Mouse (Mus musculus) bone marrow, adult 2 months (tissue): ENCODE data around the gene Nbeal1. TPM values are rescaled to one million over a fixed set of nuclear protein-coding genes. Genes with fewer than 3 reads are reported as not detected.

Experiments used
- H3K27ac ChIP-seq: fragments of 200-500 bp; 2 replicates; pipeline ENCODE4 v1.5.1; 2012; ENCODE audit warnings: low read depth, mild to moderate bottlenecking, control low read depth, inconsistent platforms, low read length; ENCODE audit not compliant: control insufficient read depth, poor library complexity, insufficient read depth
- H3K4me1 ChIP-seq: fragments of 200-500 bp; 2 replicates; pipeline ENCODE4 v1.6.1; 2011; ENCODE audit warnings: low read length; ENCODE audit not compliant: control insufficient read depth, insufficient read depth
- H3K4me3 ChIP-seq: fragments of 200-500 bp; replicated peaks from 2 replicates; pipeline ENCODE3; 2011; ENCODE audit warnings: mild to moderate bottlenecking, low read depth, low read length, control low read depth; ENCODE audit not compliant: control insufficient read depth
- CTCF ChIP-seq: fragments of 200-500 bp; IDR thresholded peaks from 2 replicates; pipeline ENCODE4 v1.5.1; 2011; ENCODE audit warnings: low read length, control low read depth; ENCODE audit not compliant: control insufficient read depth, insufficient read depth
- POLR2A ChIP-seq: fragments of 200-500 bp; IDR thresholded peaks from 2 replicates; pipeline ENCODE4 v1.6.1; 2011; ENCODE audit warnings: low read depth, mild to moderate bottlenecking, control low read depth, low read length, borderline replicate concordance; ENCODE audit not compliant: control insufficient read depth
- WGBS: fragments of 180-500 bp; shearing (Covaris S2); methylation state at CpG from one replicate; pipeline ENCODE4 v1.1.7; 2018; 5-methylcytosine and 5-hydroxymethylcytosine counted together
- polyA plus RNA-seq: library from polyadenylated mRNA; stranded (reverse); fragments of >200 nt; gene quantifications from 2 replicates; pipeline ENCODE4 v1.2.4, GENCODE M21; 2011; ENCODE audit warnings: low replicate concordance; ENCODE audit not compliant: missing spikeins, insufficient read depth, insufficient read length

Nbeal1 gene
- polyA plus RNA-seq, 1 experiment: 5.9 TPM

GRCm38 (mm10) chr1:60352786-60353185, 172.4 kb downstream of the Nbeal1 start:
- Histone ChIP-seq H3K4me1 (no peaks in the 10 kb centered on the region; the same call in none of the 2 replicates), H3K27ac (no peak overlapping the region), H3K4me3 (no peak overlapping the region)
- TF ChIP-seq POLR2A (no peak), CTCF (no peak)
- 57% methylated on average over 5 of the region's 5 CpGs for WGBS

DNA sequence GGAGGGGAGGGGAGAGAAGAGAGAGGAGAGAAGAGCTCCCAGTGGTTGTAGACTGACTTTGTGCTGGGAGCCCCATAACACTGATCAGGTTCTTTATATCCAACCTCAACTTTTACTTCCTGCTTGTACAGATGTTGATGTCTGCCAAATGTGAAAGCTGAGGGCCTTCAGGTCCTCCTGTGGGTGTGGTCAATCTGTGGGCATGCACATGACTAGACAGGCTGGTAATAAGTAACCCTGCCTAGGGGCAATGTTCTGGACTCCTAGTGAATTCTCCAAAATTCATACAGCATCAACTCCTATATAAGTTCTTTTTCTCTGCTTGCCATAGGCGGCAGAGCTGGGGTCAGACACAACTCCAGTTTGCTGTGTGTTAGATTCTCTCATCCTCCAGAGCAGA, 181.2 kb downstream of the Nbeal1 start:
- H3K27ac ChIP-seq: no peak overlapping the region
- no peaks in the 10 kb centered on the region for H3K4me1 ChIP-seq
- 93% methylated on average over 1 of the region's 1 CpGs for WGBS
- TF ChIP-seq POLR2A (no peak), CTCF (no peak)
- no peak overlapping the region for H3K4me3 ChIP-seq

GRCm38 (mm10) chr1:60376556-60376955, 196.2 kb downstream of the Nbeal1 start:
- WGBS: 83% methylated on average over 1 of the region's 1 CpGs
- H3K27ac ChIP-seq: no peak overlapping the region
- no peaks in the 10 kb centered on the region for H3K4me1 ChIP-seq
- H3K4me3 ChIP-seq: no peak overlapping the region
- TF ChIP-seq CTCF: no peak
- no peak for TF ChIP-seq POLR2A

DNA sequence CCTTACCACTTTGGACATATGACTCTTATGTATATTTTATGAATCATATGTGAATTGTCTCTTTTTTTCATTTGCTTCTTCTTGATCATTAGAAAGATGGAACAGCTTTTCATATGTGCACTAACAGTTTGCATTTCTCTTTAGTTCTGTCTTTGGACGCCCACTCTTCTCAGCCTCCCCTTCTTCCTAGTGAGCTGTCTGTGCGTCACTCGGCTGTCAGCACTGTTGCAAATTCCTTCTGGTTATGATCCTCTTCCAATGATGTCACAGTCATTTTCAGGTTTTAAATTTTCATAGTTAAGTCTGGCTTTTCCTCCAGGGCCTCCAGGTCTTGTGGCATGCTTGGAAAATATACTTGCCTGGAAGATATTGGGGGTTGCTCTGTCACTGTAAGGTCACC, 201.5 kb downstream of the Nbeal1 start:
- Histone ChIP-seq H3K4me3 (no peak overlapping the region), H3K4me1 (no peaks in the 10 kb centered on the region), H3K27ac (no peak overlapping the region)
- TF ChIP-seq CTCF (no peak), POLR2A (no peak)
- WGBS: 82% methylated on average over 3 of the region's 3 CpGs

Other genes starting within 250 kb of the Nbeal1 start
- gene Ica1l, start 137.4 kb upstream of the Nbeal1 start, polyA plus RNA-seq: not detected in 2 replicates
- 1.5 and 3.6 TPM in 2 replicates for gene Carf, start 82.4 kb upstream of the Nbeal1 start, polyA plus RNA-seq
- gene Wdr12, start 82.0 kb upstream of the Nbeal1 start, polyA plus RNA-seq: 13.7 and 23.6 TPM in 2 replicates
- 1.8 and 4.9 TPM in 2 replicates for gene Cyp20a1, start 162.7 kb downstream of the Nbeal1 start, polyA plus RNA-seq
- gene Abi2, start 229.0 kb downstream of the Nbeal1 start, polyA plus RNA-seq: 2.9 and 3.7 TPM in 2 replicates